Mouse (Mus musculus) neural tube, embryonic 12.5 days (tissue): ENCODE measurements around the gene 1700102P08Rik. TPM values are rescaled to one million over a fixed set of nuclear protein-coding genes. Genes with fewer than 3 reads are reported as not detected.
A peak's percentile ranks its signal among the peaks of the same experiment; 100 is the strongest.

ENCODE experiments used
- ATAC-seq: fragments of 200-750 bp; cut with Nextera tagmentation; 2 replicates; pipeline ENCODE4 v1.8.0; 2017; ENCODE audit warnings: low read depth, mild to moderate bottlenecking, moderate TSS enrichment, moderate library complexity; ENCODE audit not compliant: low FRiP score
- H3K27ac ChIP-seq: fragments of 300-500 bp; sonication (generic); 2 replicates; pipeline ENCODE4 v1.5.1; 2016
- H3K27me3 ChIP-seq: fragments of 300-500 bp; sonication (generic); replicated peaks from 2 replicates; pipeline ENCODE4 v1.6.1; 2016; ENCODE audit warnings: mild to moderate bottlenecking
- H3K36me3 ChIP-seq: fragments of 300-500 bp; sonication (generic); 2 replicates; pipeline ENCODE4 v1.6.1; 2016; ENCODE audit warnings: mild to moderate bottlenecking
- H3K4me1 ChIP-seq: fragments of 300-500 bp; sonication (generic); 2 replicates; pipeline ENCODE4 v1.6.1; 2016
- H3K4me2 ChIP-seq: fragments of 300-500 bp; sonication (generic); replicated peaks from 2 replicates; pipeline ENCODE4 v1.6.1; 2016; ENCODE audit warnings: mild to moderate bottlenecking
- H3K4me3 ChIP-seq: fragments of 300-500 bp; sonication (generic); 2 replicates; pipeline ENCODE4 v1.5.1; 2016
- H3K9ac ChIP-seq: fragments of 300-500 bp; sonication (generic); 2 replicates; pipeline ENCODE4 v1.6.1; 2016; ENCODE audit warnings: mild to moderate bottlenecking
- H3K9me3 ChIP-seq: fragments of 300-500 bp; sonication (generic); 2 replicates; pipeline ENCODE4 v1.6.1; 2016; ENCODE audit warnings: mild to moderate bottlenecking
- WGBS: fragments of 180-500 bp; shearing (Covaris S2); methylation state at CpG from one replicate; pipeline ENCODE4 v1.1.7; 2016; 5-methylcytosine and 5-hydroxymethylcytosine counted together
- polyA plus RNA-seq: library from polyadenylated mRNA; unstranded; fragments of >200 nt; fragmentation: Nextera tagmentation; extraction: Ambion mirVana; gene quantifications from 2 replicates; pipeline ENCODE4 v1.2.1, GENCODE M21; 2016

Gene 1700102P08Rik
- polyA plus RNA-seq, 1 experiment from 2014 or later: 1.7 TPM

DNA sequence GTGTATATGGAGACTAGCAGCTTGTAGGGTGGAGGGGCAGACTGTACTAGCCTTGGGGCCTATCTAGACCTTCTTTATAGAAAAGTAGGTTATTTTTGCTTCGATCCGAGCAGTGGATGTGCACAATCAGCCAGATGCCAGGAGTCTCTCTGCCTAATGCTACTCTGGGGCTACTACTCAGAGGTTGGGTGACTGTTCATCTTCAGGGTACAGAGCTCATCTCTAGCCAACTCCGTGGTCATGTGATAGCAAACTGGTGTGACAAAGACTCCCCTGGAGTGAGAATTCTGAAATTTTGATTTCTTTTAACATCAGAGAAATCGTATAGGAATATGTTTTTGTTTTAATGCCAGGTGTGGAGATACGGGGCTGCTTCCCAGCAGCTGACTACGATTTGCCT lies 60.3 kb downstream of the 1700102P08Rik start:
- H3K27ac ChIP-seq: no peak overlapping the region
- H3K36me3 ChIP-seq: peaks cover 8% of the 10 kb centered on the region; the same call in 1 of the 2 replicates
- peak overlapping the region; percentile 60 for H3K9ac ChIP-seq
- WGBS: 58% methylated on average over 6 of the region's 6 CpGs
- no peaks in the 10 kb centered on the region for H3K9me3 ChIP-seq
- no peak for ATAC-seq
- peak overlapping the region; percentile 74 for H3K4me2 ChIP-seq
- no peaks in the 10 kb centered on the region for H3K27me3 ChIP-seq
- H3K4me1 ChIP-seq: peaks cover 42% of the 10 kb centered on the region
- peak overlapping the region; percentile 49 for H3K4me3 ChIP-seq

DNA sequence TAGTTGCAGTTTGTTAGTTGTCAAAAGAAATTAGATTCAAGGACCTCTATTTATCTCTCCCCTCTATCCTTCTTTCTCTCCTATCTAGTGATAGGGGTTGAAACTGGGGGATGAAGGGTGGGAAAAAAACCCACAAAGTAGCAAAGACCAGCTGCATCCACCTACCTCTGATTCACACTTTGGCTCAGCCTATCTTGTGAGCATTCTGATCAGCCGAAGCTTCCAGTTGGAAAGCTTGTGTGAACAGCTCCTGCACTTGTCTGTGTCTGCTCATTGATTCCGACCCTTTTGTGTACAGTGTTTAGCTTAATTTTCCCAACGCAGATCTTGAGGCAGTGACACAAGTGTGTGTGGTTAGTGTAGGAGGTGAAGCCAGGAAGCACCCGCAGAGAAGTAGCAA lies 60.9 kb downstream of the 1700102P08Rik start:
- Histone ChIP-seq H3K9me3 (no peaks in the 10 kb centered on the region), H3K27ac (no peak overlapping the region), H3K4me1 (peaks cover 37% of the 10 kb centered on the region), H3K9ac (no peak overlapping the region), H3K27me3 (no peaks in the 10 kb centered on the region), H3K36me3 (0 out of 2 replicates have a peak, but pooled peaks cover 2% of the 10 kb centered on the region), H3K4me3 (no peak overlapping the region), H3K4me2 (no peak overlapping the region)
- 86% methylated on average over 4 of the region's 4 CpGs for WGBS
- ATAC-seq: no peak

DNA sequence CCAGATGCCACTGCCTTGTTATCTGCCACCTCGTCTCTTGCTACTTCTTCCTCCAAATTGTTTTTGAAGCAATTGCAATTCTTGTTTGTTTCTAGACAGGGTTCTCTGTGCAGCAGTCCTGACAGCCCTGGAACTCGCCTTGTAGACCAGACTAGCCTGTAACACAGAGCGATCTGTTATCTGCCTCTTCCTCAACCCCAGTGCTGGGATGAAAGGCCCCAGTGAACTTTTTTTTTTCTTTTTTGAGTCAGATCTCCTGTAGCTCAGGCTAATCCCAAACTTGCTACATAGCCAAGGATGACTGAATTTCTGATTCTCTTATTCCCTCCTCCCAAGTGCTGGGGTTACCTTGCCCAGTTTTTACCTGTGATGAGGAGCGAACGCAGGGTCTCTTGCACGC lies 61.8 kb downstream of the 1700102P08Rik start:
- Histone ChIP-seq H3K4me3 (no peak overlapping the region), H3K9ac (no peak overlapping the region), H3K4me1 (peaks cover 28% of the 10 kb centered on the region), H3K9me3 (no peaks in the 10 kb centered on the region), H3K36me3 (no peaks in the 10 kb centered on the region), H3K27me3 (no peaks in the 10 kb centered on the region), H3K4me2 (no peak overlapping the region), H3K27ac (no peak overlapping the region)
- ATAC-seq: no peak
- WGBS: 85% methylated on average over 6 of the region's 6 CpGs

DNA sequence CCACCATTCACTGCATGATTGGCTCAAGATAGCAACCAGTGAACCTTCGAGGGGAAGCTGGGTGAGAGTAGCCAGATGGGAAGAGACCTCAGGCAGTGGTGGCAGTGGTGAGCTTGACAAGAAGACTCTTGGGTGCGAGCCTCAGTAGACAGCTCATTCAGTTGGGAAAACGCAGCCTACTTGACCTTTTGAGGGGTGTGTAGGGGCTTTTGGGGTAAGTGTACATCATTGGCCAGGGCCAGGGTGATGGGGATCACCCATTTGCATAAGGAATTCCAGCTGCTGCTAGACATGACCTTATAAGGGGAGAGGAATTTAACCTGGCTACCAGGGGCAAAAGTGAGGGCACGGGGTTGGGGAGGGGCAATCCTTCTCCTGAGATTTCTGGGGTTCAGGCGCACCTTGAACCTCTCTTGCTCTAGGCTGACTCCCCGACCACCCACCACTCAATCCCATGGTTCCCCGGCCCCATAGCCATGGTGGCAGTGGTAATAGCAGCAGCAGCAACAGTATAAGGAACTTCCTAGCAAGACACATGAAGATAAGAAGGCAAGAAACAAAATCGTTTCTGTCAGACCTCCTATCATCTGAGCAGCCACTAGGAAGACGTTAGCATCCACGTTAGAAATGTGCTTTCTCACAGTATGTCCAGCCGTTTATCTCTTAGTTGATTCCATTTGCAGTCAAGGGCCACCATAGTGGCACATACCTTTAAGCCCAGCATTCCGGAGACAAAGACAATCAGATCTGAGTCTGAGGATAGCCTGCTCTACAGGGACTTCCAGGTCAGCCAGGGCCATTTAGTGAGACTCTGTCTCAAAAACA lies 63.4 kb downstream of the 1700102P08Rik start:
- ATAC-seq: no peak
- no peak overlapping the region for H3K27ac ChIP-seq
- no peaks in the 10 kb centered on the region for H3K27me3 ChIP-seq
- no peaks in the 10 kb centered on the region for H3K36me3 ChIP-seq
- H3K9me3 ChIP-seq: no peaks in the 10 kb centered on the region
- peaks cover 16% of the 10 kb centered on the region for H3K4me1 ChIP-seq
- H3K9ac ChIP-seq: no peak overlapping the region
- 80% methylated on average over 12 of the region's 12 CpGs for WGBS
- no peak overlapping the region for H3K4me2 ChIP-seq
- H3K4me3 ChIP-seq: no peak overlapping the region

DNA sequence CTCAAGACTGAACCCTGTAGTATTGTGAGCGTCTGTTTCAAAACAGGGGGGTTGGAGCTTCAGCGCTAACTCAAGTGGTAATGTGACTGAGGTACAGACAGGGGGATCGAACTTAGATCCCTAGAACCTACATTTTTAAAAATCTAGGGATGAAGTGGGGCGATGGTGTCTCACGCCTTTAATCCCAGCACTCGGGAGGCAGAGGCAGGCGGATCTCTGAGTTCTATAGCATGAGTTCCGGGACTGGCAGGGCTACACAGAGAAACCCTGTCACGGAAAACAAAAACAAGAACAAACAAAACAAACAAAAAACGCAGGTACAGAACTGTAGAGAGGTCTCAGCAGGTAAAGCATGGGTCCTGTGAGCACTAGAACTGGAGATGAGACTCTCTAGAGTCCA lies 64.3 kb downstream of the 1700102P08Rik start:
- H3K4me1 ChIP-seq: peaks cover 15% of the 10 kb centered on the region
- H3K9me3 ChIP-seq: no peaks in the 10 kb centered on the region
- H3K27me3 ChIP-seq: no peaks in the 10 kb centered on the region
- WGBS: 88% methylated on average over 10 of the region's 10 CpGs
- H3K36me3 ChIP-seq: no peaks in the 10 kb centered on the region
- no peak for ATAC-seq
- H3K4me3 ChIP-seq: no peak overlapping the region
- H3K4me2 ChIP-seq: no peak overlapping the region
- H3K27ac ChIP-seq: no peak overlapping the region
- H3K9ac ChIP-seq: no peak overlapping the region

DNA sequence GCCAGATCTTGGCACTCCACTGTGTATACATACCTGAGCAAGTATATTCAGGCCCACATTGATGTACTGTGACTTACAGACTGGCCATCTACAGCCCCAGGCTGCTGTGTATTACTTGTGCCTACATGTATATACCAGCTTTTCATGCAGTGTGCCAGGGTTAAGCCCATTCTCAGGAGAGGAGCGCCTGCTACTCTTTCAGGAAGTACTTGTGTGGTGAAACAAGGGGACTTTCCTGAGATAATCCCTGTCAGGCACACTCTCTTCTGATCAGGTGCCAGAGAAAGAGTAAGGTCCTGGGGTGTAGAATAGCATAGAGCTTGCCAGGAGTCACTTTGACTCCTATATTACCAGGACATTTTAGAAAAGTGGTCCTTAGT lies 67.3 kb downstream of the 1700102P08Rik start:
- WGBS: 98% methylated on average over 1 of the region's 1 CpGs
- Histone ChIP-seq H3K27me3 (no peaks in the 10 kb centered on the region), H3K9ac (no peak overlapping the region; the same call in 1 of the 2 replicates), H3K9me3 (no peaks in the 10 kb centered on the region), H3K4me2 (peak overlapping the region; percentile 82), H3K4me3 (peak overlapping the region; percentile 85), H3K27ac (no peak overlapping the region), H3K36me3 (peaks cover 23% of the 10 kb centered on the region), H3K4me1 (peaks cover 13% of the 10 kb centered on the region)
- ATAC-seq: peak; percentile 27; the same call in 1 of the 2 replicates

Other genes with a start within 250 kb of the 1700102P08Rik start
- 5.3 and 6.5 TPM in 2 replicates for gene Bsn, start 202.4 kb upstream of the 1700102P08Rik start, polyA plus RNA-seq
- 55.6 and 63.4 TPM in 2 replicates for gene Dag1, start 128.8 kb upstream of the 1700102P08Rik start, polyA plus RNA-seq
- gene Nicn1, start 102.4 kb upstream of the 1700102P08Rik start, polyA plus RNA-seq: 81.2 and 87.0 TPM in 2 replicates
- gene Amt, start 96.0 kb upstream of the 1700102P08Rik start, polyA plus RNA-seq: 18.9 and 24.8 TPM in 2 replicates
- 313 and 363 TPM in 2 replicates for gene Rhoa, start 86.7 kb upstream of the 1700102P08Rik start, polyA plus RNA-seq
- 44.3 and 47.5 TPM in 2 replicates for gene Tcta, start 86.6 kb upstream of the 1700102P08Rik start, polyA plus RNA-seq
- 656 and 664 TPM in 2 replicates for gene Gpx1, start 53.9 kb upstream of the 1700102P08Rik start, polyA plus RNA-seq
- 124 and 138 TPM in 2 replicates for gene Usp4, start 45.0 kb upstream of the 1700102P08Rik start, polyA plus RNA-seq
- 0.80 and 0.84 TPM in 2 replicates for gene Ccdc36, start 35.7 kb downstream of the 1700102P08Rik start, polyA plus RNA-seq
- not detected in 2 replicates for gene BC048562, start 43.7 kb downstream of the 1700102P08Rik start, polyA plus RNA-seq
- 44.8 and 49.4 TPM in 2 replicates for gene Ccdc71, start 67.7 kb downstream of the 1700102P08Rik start, polyA plus RNA-seq
- gene Klhdc8b, start 68.8 kb downstream of the 1700102P08Rik start, polyA plus RNA-seq: 51.1 and 63.4 TPM in 2 replicates
- 28.6 and 29.4 TPM in 2 replicates for gene Lamb2, start 86.9 kb downstream of the 1700102P08Rik start, polyA plus RNA-seq
- 104 TPM in 2 replicates for gene Usp19, start 97.8 kb downstream of the 1700102P08Rik start, polyA plus RNA-seq
- 86.9 and 89.9 TPM in 2 replicates for gene Qars, start 114.9 kb downstream of the 1700102P08Rik start, polyA plus RNA-seq
- gene Qrich1, start 124.0 kb downstream of the 1700102P08Rik start, polyA plus RNA-seq: 162 and 164 TPM in 2 replicates
- 124 and 134 TPM in 2 replicates for gene Impdh2, start 167.5 kb downstream of the 1700102P08Rik start, polyA plus RNA-seq
- 67.3 and 69.0 TPM in 2 replicates for gene Ndufaf3, start 174.6 kb downstream of the 1700102P08Rik start, polyA plus RNA-seq
- 240 and 254 TPM in 2 replicates for gene Dalrd3, start 177.1 kb downstream of the 1700102P08Rik start, polyA plus RNA-seq
- gene Wdr6, start 185.9 kb downstream of the 1700102P08Rik start, polyA plus RNA-seq: 285 and 286 TPM in 2 replicates
- gene P4htm, start 204.9 kb downstream of the 1700102P08Rik start, polyA plus RNA-seq: 20.9 and 21.3 TPM in 2 replicates